Mouse (Mus musculus) heart, embryonic 15.5 days (tissue): ENCODE measurements around the gene Mrpl14. TPM values are rescaled to one million over a fixed set of nuclear protein-coding genes. Genes with fewer than 3 reads are reported as not detected.

ENCODE experiments used
- ATAC-seq: fragments of 200-750 bp; cut with Nextera tagmentation; replicated peaks from 2 replicates; pipeline ENCODE4 v1.8.0; 2017; ENCODE audit warnings: low read depth, moderate TSS enrichment; ENCODE audit not compliant: insufficient number of reproducible peaks, insufficient read depth, low FRiP score
- H3K27ac ChIP-seq: fragments of 300-500 bp; sonication (generic); 2 replicates; pipeline ENCODE4 v1.5.1; 2015; ENCODE audit warnings: mild to moderate bottlenecking, inconsistent platforms
- H3K27me3 ChIP-seq: fragments of 300-500 bp; sonication (generic); 2 replicates; pipeline ENCODE4 v1.6.1; 2015; ENCODE audit warnings: inconsistent platforms
- H3K36me3 ChIP-seq: fragments of 300-500 bp; sonication (generic); 2 replicates; pipeline ENCODE4 v1.6.1; 2015; ENCODE audit warnings: mild to moderate bottlenecking, inconsistent platforms
- H3K4me1 ChIP-seq: fragments of 300-500 bp; sonication (generic); replicated peaks from 2 replicates; pipeline ENCODE4 v1.6.1; 2015; ENCODE audit warnings: inconsistent platforms
- H3K4me2 ChIP-seq: fragments of 300-500 bp; sonication (generic); 2 replicates; pipeline ENCODE4 v1.6.1; 2015; ENCODE audit warnings: inconsistent platforms, mild to moderate bottlenecking, moderate library complexity
- H3K4me3 ChIP-seq: fragments of 300-500 bp; sonication (generic); 2 replicates; pipeline ENCODE4 v1.5.1; 2015; ENCODE audit warnings: mild to moderate bottlenecking, inconsistent platforms
- H3K9ac ChIP-seq: fragments of 300-500 bp; sonication (generic); 2 replicates; pipeline ENCODE4 v1.6.1; 2015; ENCODE audit warnings: mild to moderate bottlenecking, inconsistent platforms
- H3K9me3 ChIP-seq: fragments of 300-500 bp; sonication (generic); replicated peaks from 2 replicates; pipeline ENCODE4 v1.6.1; 2016; ENCODE audit warnings: inconsistent platforms
- WGBS: fragments of 180-500 bp; shearing (Covaris S2); methylation state at CpG from one replicate; pipeline ENCODE4 v1.1.7; 2015; ENCODE audit warnings: mixed read lengths; 5-methylcytosine and 5-hydroxymethylcytosine counted together
- polyA plus RNA-seq: library from polyadenylated mRNA; unstranded; fragments of >200 nt; fragmentation: Nextera tagmentation; extraction: Ambion mirVana; gene quantifications from 2 replicates; pipeline ENCODE4 v1.2.1, GENCODE M21; 2015

Gene Mrpl14
- polyA plus RNA-seq, 1 experiment from 2014 or later: 124 TPM

GRCm38 (mm10) chr17:45667481-45667880 is 18.6 kb upstream of the Mrpl14 start:
- H3K4me3 ChIP-seq: no peak overlapping the region
- H3K36me3 ChIP-seq: peaks cover 34% of the 10 kb centered on the region
- no peaks in the 10 kb centered on the region for H3K9me3 ChIP-seq
- no peak overlapping the region for H3K27ac ChIP-seq
- no peak overlapping the region for H3K9ac ChIP-seq
- no peaks in the 10 kb centered on the region for H3K27me3 ChIP-seq
- 88% methylated on average over 10 of the region's 10 CpGs for WGBS
- peaks cover 3% of the 10 kb centered on the region; the same call in 1 of the 2 replicates for H3K4me1 ChIP-seq
- no peak for ATAC-seq
- no peak overlapping the region for H3K4me2 ChIP-seq

GRCm38 (mm10) chr17:45667986-45668385 is 18.1 kb upstream of the Mrpl14 start:
- ATAC-seq: no peak
- Histone ChIP-seq H3K4me1 (peaks cover 3% of the 10 kb centered on the region; the same call in 1 of the 2 replicates), H3K4me3 (no peak overlapping the region), H3K27ac (no peak overlapping the region), H3K27me3 (no peaks in the 10 kb centered on the region), H3K4me2 (no peak overlapping the region), H3K36me3 (peaks cover 34% of the 10 kb centered on the region), H3K9ac (no peak overlapping the region), H3K9me3 (no peaks in the 10 kb centered on the region)
- 89% methylated on average over 10 of the region's 10 CpGs for WGBS

DNA sequence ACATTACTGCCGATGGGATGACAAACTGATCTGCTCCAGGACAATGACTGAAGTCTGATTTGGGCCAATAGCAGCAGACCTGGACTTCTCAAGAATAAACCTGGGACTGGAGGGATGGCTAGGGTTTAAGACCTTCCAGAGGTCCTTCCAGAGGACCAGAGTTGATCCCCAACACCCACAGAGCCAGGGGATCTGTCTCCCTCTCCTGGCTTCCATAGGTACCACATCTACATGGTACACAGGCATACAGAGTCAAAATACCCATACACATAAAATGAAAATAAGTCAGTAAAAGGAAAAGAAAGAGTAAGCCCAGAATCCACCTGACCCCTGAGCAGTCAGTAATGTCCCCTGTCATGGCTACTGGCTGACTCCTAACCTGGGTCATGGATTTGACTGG is 14.3 kb upstream of the Mrpl14 start:
- ATAC-seq: no peak

DNA sequence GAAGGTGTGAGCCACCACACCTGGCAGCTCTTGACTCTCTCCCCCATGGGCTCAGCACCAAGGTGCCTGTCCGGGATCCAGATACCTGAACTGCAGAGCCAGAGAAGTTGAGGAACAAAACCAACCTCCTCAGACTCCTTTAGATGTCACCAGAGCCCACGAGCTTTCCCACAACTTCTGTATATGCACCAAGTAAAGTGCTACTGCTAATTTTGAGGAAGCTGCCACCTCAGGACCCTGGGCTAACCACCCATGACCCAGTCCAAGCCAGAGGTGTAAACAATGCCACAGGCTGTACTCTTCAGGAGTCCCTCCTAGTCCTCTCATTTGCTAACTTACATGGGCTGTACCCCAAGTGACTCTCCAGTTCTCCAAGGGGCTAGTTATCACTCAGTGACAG is 13.5 kb upstream of the Mrpl14 start:
- Histone ChIP-seq H3K4me2 (no peak overlapping the region), H3K9ac (no peak overlapping the region), H3K4me1 (no peaks in the 10 kb centered on the region), H3K36me3 (peaks cover 34% of the 10 kb centered on the region), H3K27ac (no peak overlapping the region), H3K9me3 (no peaks in the 10 kb centered on the region), H3K4me3 (no peak overlapping the region), H3K27me3 (no peaks in the 10 kb centered on the region)
- no peak for ATAC-seq
- WGBS: 91% methylated on average over 2 of the region's 2 CpGs

More for the DNA sequence above, 14.3 kb upstream of the Mrpl14 start:
- H3K4me1 ChIP-seq: no peaks in the 10 kb centered on the region
- H3K4me2 ChIP-seq: no peak overlapping the region
- H3K36me3 ChIP-seq: peaks cover 30% of the 10 kb centered on the region
- H3K9ac ChIP-seq: no peak overlapping the region
- H3K27me3 ChIP-seq: no peaks in the 10 kb centered on the region
- H3K4me3 ChIP-seq: no peak overlapping the region
- no peak overlapping the region for H3K27ac ChIP-seq
- H3K9me3 ChIP-seq: no peaks in the 10 kb centered on the region
- WGBS: 73% methylated on average over 1 of the region's 1 CpGs

DNA sequence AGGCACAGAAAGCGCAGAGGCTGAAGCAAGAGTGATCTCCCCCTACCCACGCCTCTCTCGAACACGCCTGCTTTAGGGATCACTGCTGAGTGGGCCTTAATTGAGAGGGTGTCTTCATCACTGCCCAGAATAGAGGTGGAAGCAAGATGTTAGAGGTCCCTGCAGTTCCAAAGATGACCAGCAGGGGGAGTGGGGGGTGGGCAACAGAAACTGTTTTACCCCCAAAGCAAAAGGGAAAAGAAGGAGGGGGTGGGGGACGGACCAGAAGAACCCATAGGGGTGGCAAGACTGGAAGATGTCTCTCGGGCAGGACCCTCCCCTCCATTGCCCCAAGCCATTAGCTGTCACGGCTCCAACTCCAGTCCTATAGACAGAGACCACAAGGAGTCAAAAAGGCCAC is 8.0 kb upstream of the Mrpl14 start:
- H3K4me2 ChIP-seq: no peak overlapping the region
- peaks cover 9% of the 10 kb centered on the region for H3K4me1 ChIP-seq
- no peaks in the 10 kb centered on the region for H3K27me3 ChIP-seq
- H3K36me3 ChIP-seq: peaks cover 15% of the 10 kb centered on the region
- WGBS: 25% methylated on average over 7 of the region's 7 CpGs
- no peak for ATAC-seq
- no peaks in the 10 kb centered on the region for H3K9me3 ChIP-seq
- no peak overlapping the region for H3K9ac ChIP-seq
- H3K27ac ChIP-seq: no peak overlapping the region
- H3K4me3 ChIP-seq: no peak overlapping the region

DNA sequence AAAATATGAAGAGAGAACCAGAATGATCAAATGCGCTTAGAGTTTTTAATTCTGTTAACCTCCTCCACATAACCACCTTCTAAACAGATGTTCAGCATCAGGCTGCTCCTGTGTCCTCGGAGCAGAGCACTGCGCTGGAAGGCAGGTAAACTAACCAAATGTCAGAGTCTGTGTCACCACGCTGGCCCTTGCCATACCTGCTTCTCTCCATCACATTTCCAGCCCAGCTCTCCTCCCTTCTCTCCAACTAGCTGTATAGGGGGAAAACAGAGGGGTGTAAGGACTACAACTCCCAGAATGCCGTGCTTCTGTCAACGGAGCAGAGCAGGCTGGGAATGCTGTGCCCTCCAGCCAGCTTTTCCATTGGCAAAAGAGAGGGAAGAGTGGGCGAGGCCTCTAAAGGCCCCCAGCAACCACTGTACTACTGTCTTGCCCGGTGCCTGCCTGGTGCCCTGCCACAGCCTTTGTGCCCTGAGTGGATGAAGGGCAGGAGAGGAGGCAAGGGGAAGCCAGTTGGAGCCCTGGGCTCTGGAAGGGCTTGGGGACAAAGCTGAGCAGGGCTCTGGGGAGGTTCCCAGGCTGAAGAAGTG is 5.6 kb upstream of the Mrpl14 start:
- Histone ChIP-seq H3K4me3 (peak overlapping the region; percentile 27), H3K4me1 (peaks cover 22% of the 10 kb centered on the region), H3K27ac (peak overlapping the region; percentile 70), H3K9me3 (no peaks in the 10 kb centered on the region), H3K4me2 (peak overlapping the region; percentile 56), H3K36me3 (peaks cover 9% of the 10 kb centered on the region), H3K27me3 (no peaks in the 10 kb centered on the region), H3K9ac (peak overlapping the region; percentile 51)
- WGBS: 48% methylated on average over 8 of the region's 8 CpGs
- peak; percentile 74 for ATAC-seq

GRCm38 (mm10) chr17:45681588-45681987 is 4.5 kb upstream of the Mrpl14 start:
- no peak overlapping the region for H3K27ac ChIP-seq
- H3K36me3 ChIP-seq: peaks cover 6% of the 10 kb centered on the region
- H3K4me3 ChIP-seq: no peak overlapping the region
- ATAC-seq: no peak
- H3K9ac ChIP-seq: no peak overlapping the region
- 97% methylated on average over 1 of the region's 1 CpGs for WGBS
- no peaks in the 10 kb centered on the region for H3K27me3 ChIP-seq
- H3K4me1 ChIP-seq: peaks cover 22% of the 10 kb centered on the region
- no peak overlapping the region for H3K4me2 ChIP-seq
- no peaks in the 10 kb centered on the region for H3K9me3 ChIP-seq

- no peaks in the 10 kb centered on the region for H3K27me3 ChIP-seq
- no peaks in the 10 kb centered on the region for H3K9me3 ChIP-seq
- H3K4me2 ChIP-seq: no peak overlapping the region
- no peaks in the 10 kb centered on the region for H3K36me3 ChIP-seq
- 90% methylated on average over 4 of the region's 4 CpGs for WGBS
- H3K4me1 ChIP-seq: peaks cover 33% of the 10 kb centered on the region
- H3K27ac ChIP-seq: no peak overlapping the region
- no peak overlapping the region for H3K9ac ChIP-seq
- H3K4me3 ChIP-seq: no peak overlapping the region
- ATAC-seq: no peak
Observed at GRCm38 (mm10) chr17:45682843-45683242, 3.3 kb upstream of the Mrpl14 start.

GRCm38 (mm10) chr17:45684667-45685131 is 1.4 kb upstream of the Mrpl14 start:
- Histone ChIP-seq H3K4me3 (peak overlapping the region; percentile 97), H3K36me3 (no peaks in the 10 kb centered on the region), H3K27ac (peak overlapping the region; percentile 77), H3K4me2 (peak overlapping the region; percentile 92), H3K9me3 (no peaks in the 10 kb centered on the region), H3K9ac (peak overlapping the region; percentile 93), H3K27me3 (no peaks in the 10 kb centered on the region), H3K4me1 (peaks cover 44% of the 10 kb centered on the region)
- no peak for ATAC-seq
- WGBS: 32% methylated on average over 14 of the region's 14 CpGs

DNA sequence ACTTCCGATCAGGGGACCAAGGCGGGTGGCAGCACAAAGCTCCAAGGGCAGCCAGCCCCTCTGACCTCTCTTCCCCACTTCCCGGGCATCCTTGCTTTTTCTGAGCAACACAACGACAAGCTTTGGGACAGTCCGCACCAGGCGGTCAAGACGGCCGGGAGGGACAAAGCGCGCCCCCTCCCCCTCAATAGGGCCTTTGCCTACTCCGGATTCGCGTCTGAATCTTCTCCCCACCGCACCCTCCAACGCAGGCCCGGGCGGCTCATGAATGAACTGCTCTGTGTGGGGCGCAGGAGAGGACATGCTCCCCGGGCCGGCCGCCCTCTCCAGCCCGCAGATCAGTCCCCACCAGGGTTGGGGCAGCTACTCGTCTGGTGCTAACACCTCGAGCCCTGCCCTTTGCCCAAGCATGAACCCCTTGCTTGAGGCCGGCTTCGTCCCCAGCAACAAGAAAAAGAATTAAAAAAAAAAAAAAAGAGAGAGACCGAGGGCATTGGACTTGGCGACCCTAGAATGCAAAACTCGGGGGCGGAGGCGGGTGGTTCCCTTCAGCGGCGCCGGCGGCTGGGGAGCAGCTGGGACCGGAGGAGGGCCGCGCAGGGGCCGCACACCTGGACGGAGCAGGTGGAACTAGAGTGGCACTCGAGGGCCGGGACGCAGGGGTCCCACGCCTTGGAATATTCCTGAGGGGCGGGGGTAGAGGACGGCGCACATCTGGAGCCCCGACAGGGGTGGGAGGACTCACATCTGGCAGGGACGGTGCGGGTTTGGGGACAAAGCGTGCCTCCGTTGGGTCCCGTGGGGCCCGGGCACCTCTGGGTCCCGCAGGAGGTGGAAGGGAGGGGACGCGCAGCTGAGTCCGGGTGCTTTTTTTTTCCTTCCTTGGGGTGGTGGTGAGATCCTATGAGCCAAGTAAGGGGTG is 690 bp upstream of the Mrpl14 start:
- peak; percentile 53 for ATAC-seq
- under 1% methylated on average over 57 of the region's 58 CpGs for WGBS

DNA sequence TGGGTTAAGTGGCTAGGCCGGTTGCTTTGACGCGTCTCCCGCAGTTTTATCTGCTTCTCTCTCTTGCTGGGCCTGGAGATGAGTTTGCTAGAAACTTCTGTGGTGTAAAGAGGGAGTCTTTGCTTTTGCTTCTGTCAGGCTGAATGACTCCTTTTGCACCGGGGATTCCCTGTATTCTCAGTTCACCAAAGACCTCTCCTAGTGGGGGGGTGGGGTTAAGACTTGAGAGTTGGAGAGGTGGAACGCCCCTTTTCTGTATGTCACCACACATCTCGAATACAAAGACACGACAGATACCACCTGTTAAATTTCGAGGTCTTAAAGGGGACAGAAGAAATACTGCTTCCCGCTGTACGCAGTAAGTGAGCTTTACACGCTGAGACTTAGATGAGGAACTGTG is 594 bp downstream of the Mrpl14 start, which contains the start of gene Tmem63b:
Gene Tmem63b (minus strand): TSS at position 190 of the 400 bp plus-strand sequence.
- Histone ChIP-seq H3K4me2 (peak within 1 kb of the TSS; percentile 92), H3K36me3 (no peaks in the 10 kb centered on the region), H3K27ac (peak within 1 kb of the TSS; percentile 80), H3K9me3 (no peaks in the 10 kb centered on the region), H3K9ac (peak within 1 kb of the TSS; percentile 95), H3K4me3 (peak within 1 kb of the TSS; percentile 97), H3K27me3 (no peaks in the 10 kb centered on the region), H3K4me1 (peaks cover 34% of the 10 kb centered on the region)
- ATAC-seq: 0 out of 2 replicates have a peak, but pooled peaks have one; percentile 2
- 6% methylated on average over 12 of the region's 12 CpGs for WGBS

More for the DNA sequence above, 690 bp upstream of the Mrpl14 start:
- H3K27me3 ChIP-seq: no peaks in the 10 kb centered on the region
- H3K4me3 ChIP-seq: peak overlapping the region; percentile 97
- H3K4me2 ChIP-seq: peak overlapping the region; percentile 92
- H3K36me3 ChIP-seq: no peaks in the 10 kb centered on the region
- peak overlapping the region; percentile 77 for H3K27ac ChIP-seq
- peaks cover 43% of the 10 kb centered on the region for H3K4me1 ChIP-seq
- peak overlapping the region; percentile 93 for H3K9ac ChIP-seq
- no peaks in the 10 kb centered on the region for H3K9me3 ChIP-seq
